Mouse (Mus musculus) lung, postnatal 25 days (tissue): ENCODE measurements around the gene Foxp1.

Experiments
- DNase-seq: peaks from one replicate; pipeline ENCODE4 v3.0.0; 2022; ENCODE audit warnings: low spot score

Gene Foxp1

GRCm38 (mm10) chr6:99019266-99019665 lies 503.3 kb downstream of the Foxp1 start:
- DNase-seq = no peak

GRCm38 (mm10) chr6:99013866-99014502 lies 508.5 kb downstream of the Foxp1 start:
- DNase-seq = no peak

GRCm38 (mm10) chr6:99013119-99013865 lies 509.2 kb downstream of the Foxp1 start:
- DNase-seq = no peak

GRCm38 (mm10) chr6:99011895-99012584 lies 510.5 kb downstream of the Foxp1 start:
- DNase-seq = peak; percentile 82

GRCm38 (mm10) chr6:99009771-99010170 lies 512.8 kb downstream of the Foxp1 start:
- no peak for DNase-seq

GRCm38 (mm10) chr6:99008565-99008964 lies 514.0 kb downstream of the Foxp1 start:
- DNase-seq = no peak

GRCm38 (mm10) chr6:99007542-99007941 lies 515.0 kb downstream of the Foxp1 start:
- no peak for DNase-seq

GRCm38 (mm10) chr6:99004255-99004997 lies 518.1 kb downstream of the Foxp1 start:
- DNase-seq = no peak

- no peak for DNase-seq
Observed at GRCm38 (mm10) chr6:99003108-99003709, 519.3 kb downstream of the Foxp1 start.

GRCm38 (mm10) chr6:99001637-99002036 lies 520.9 kb downstream of the Foxp1 start:
- no peak for DNase-seq

- DNase-seq = no peak
Observed at GRCm38 (mm10) chr6:98998971-98999932, 523.3 kb downstream of the Foxp1 start.

- no peak for DNase-seq
Observed at GRCm38 (mm10) chr6:98997742-98998141, 524.8 kb downstream of the Foxp1 start.

- no peak for DNase-seq
Observed at GRCm38 (mm10) chr6:98996822-98997221, 525.7 kb downstream of the Foxp1 start.

GRCm38 (mm10) chr6:98996346-98996745 lies 526.2 kb downstream of the Foxp1 start:
- DNase-seq = no peak

GRCm38 (mm10) chr6:98995681-98996080 lies 526.8 kb downstream of the Foxp1 start:
- no peak for DNase-seq

- DNase-seq = no peak
Observed at GRCm38 (mm10) chr6:98994902-98995301, 527.6 kb downstream of the Foxp1 start.

- no peak for DNase-seq
Observed at GRCm38 (mm10) chr6:98994104-98994787, 528.3 kb downstream of the Foxp1 start.

- peak; percentile 54 for DNase-seq
Observed at GRCm38 (mm10) chr6:98993231-98993630, 529.3 kb downstream of the Foxp1 start.

GRCm38 (mm10) chr6:98992772-98993147 lies 529.8 kb downstream of the Foxp1 start:
- DNase-seq = no peak
